Mouse (Mus musculus) embryonic facial prominence, embryonic 14.5 days (tissue): ENCODE data around the gene Cyp3a13. TPM values are rescaled to one million over a fixed set of nuclear protein-coding genes. Genes with fewer than 3 reads are reported as not detected.
"Not testable (repeated sequence)": the region's sequence is repeated elsewhere in the genome, so short reads cannot be mapped to it uniquely, and the experiment has no call there.

Experiments
- ATAC-seq: fragments of 200-750 bp; cut with Nextera tagmentation; 2 replicates; pipeline ENCODE4 v1.8.0; 2017; ENCODE audit warnings: low read depth, moderate number of reproducible peaks, moderate TSS enrichment
- DNase-seq: peaks from one replicate; pipeline ENCODE4 v3.0.0-alpha.2; 2015; ENCODE audit warnings: low spot score
- H3K27ac ChIP-seq: fragments of 300-500 bp; sonication (generic); replicated peaks from 2 replicates; pipeline ENCODE4 v1.5.1; 2014; ENCODE audit warnings: low read depth, mild to moderate bottlenecking, low read length, moderate library complexity
- H3K27me3 ChIP-seq: fragments of 300-500 bp; sonication (generic); replicated peaks from 2 replicates; pipeline ENCODE4 v1.6.1; 2014; ENCODE audit warnings: low read length; ENCODE audit not compliant: control insufficient read depth, insufficient read depth
- H3K36me3 ChIP-seq: fragments of 300-500 bp; sonication (generic); 2 replicates; pipeline ENCODE4 v1.6.1; 2014; ENCODE audit warnings: low read length, mixed read lengths; ENCODE audit not compliant: control insufficient read depth, insufficient read depth
- H3K4me1 ChIP-seq: fragments of 300-500 bp; sonication (generic); 2 replicates; pipeline ENCODE4 v1.6.1; 2014; ENCODE audit warnings: antibody characterized with exemption, low read length; ENCODE audit not compliant: control insufficient read depth, insufficient read depth
- H3K4me2 ChIP-seq: fragments of 300-500 bp; sonication (generic); 2 replicates; pipeline ENCODE4 v1.6.1; 2014; ENCODE audit warnings: low read depth, mild to moderate bottlenecking, low read length, moderate library complexity, mixed read lengths
- H3K4me3 ChIP-seq: fragments of 300-500 bp; sonication (generic); 2 replicates; pipeline ENCODE4 v1.5.1; 2014; ENCODE audit warnings: low read depth, mild to moderate bottlenecking, low read length
- H3K9ac ChIP-seq: fragments of 300-500 bp; sonication (generic); 2 replicates; pipeline ENCODE4 v1.6.1; 2014; ENCODE audit warnings: low read depth, mild to moderate bottlenecking, low read length, moderate library complexity, mixed read lengths
- H3K9me3 ChIP-seq: fragments of 300-500 bp; sonication (generic); 2 replicates; pipeline ENCODE4 v1.6.1; 2016; ENCODE audit warnings: low read length; ENCODE audit not compliant: control insufficient read depth
- WGBS: fragments of 180-500 bp; shearing (Covaris S2); extraction: QIAGEN DNeasy Blood & Tissue Kit; methylation state at CpG from one replicate; pipeline ENCODE4 v1.1.7; 2014; 5-methylcytosine and 5-hydroxymethylcytosine counted together
- polyA plus RNA-seq: library from polyadenylated mRNA; unstranded; fragments of >200 nt; fragmentation: Nextera tagmentation; extraction: Ambion mirVana; gene quantifications from 2 replicates; pipeline ENCODE4 v1.2.1, GENCODE M21; 2014

The Cyp3a13 gene
- polyA plus RNA-seq, 1 experiment from 2014 or later: not detected

GRCm38 (mm10) chr5:137864008-137864407 lies 57.4 kb downstream of the Cyp3a13 start:
- DNase-seq, H3K36me3 ChIP-seq, H3K27ac ChIP-seq, H3K27me3 ChIP-seq, H3K4me1 ChIP-seq, H3K9me3 ChIP-seq, H3K4me2 ChIP-seq, H3K9ac ChIP-seq, ATAC-seq, H3K4me3 ChIP-seq: not testable (repeated sequence)
- WGBS: 80% methylated on average over 1 of the region's 1 CpGs

DNA sequence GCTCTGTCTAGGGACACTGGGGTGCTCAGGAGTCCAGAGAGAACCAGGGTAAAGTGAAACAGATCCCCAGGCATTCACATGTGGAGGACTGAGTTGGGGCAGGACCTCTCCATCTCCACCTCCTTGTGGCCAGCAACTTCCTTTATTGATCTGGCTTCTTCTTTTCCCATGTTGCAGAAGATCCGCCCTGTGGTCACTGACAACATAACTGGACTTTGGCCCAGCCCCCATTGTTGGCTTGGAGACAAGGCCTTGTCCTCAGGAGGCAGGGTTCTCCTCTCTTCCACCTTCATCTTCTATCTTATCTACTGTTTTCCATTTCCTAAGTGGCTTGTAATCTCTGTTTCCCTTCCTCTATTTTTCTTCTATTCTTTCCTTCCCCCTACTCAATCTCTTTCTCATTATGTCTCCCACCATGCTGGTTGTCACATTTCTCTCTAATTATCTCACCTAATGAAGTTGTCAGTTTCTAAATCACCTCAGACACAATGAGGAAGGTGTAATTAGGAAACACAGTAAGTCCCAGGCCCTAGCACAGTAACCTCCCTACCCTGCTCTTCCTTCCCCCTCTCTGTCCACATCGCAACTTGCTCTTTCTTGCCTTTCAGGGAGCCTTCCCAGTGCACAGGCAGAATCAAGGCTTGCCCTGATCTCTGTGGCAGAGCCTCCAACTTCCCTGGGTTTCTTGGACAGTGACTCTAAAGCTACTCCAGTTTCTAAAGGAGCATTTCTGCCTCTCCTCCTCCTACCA lies 63.3 kb downstream of the Cyp3a13 start, which contains the start of gene Pilrb1:
Pilrb1 (minus strand) TSS at position 147 of the 751 bp plus-strand sequence.
- not testable (repeated sequence) for H3K9me3 ChIP-seq, DNase-seq, ATAC-seq, H3K4me1 ChIP-seq, H3K4me3 ChIP-seq, H3K27ac ChIP-seq, H3K9ac ChIP-seq, H3K27me3 ChIP-seq, H3K4me2 ChIP-seq, H3K36me3 ChIP-seq
- 74% methylated on average over 2 of the region's 2 CpGs for WGBS

- not testable (repeated sequence) for H3K4me1 ChIP-seq, H3K9me3 ChIP-seq, H3K36me3 ChIP-seq, H3K27me3 ChIP-seq, DNase-seq, ATAC-seq, H3K27ac ChIP-seq, H3K9ac ChIP-seq, H3K4me2 ChIP-seq, H3K4me3 ChIP-seq
- WGBS: 61% methylated on average over 5 of the region's 5 CpGs
Observed at GRCm38 (mm10) chr5:137856870-137857269, 64.5 kb downstream of the Cyp3a13 start.

DNA sequence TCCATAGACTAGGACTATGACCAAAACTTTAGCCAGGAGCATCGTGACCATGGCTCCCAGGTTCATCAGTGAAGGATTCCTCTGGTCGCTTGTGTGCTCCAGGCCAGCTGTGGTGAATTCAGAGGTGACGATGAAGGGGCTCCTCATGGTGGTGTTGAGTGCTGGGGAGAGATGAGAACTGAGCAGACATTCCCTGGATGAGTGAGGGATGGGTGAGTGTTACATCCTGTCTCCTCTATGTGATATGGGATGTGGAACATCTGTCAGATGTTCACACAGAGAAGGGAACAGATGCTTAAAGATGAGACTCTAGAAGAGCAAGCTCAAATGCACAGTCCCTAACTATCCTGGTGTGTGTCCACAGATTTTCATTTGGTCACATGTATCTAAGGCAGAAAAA lies 66.5 kb downstream of the Cyp3a13 start:
- H3K4me3 ChIP-seq, H3K36me3 ChIP-seq, DNase-seq, H3K9me3 ChIP-seq, ATAC-seq, H3K4me1 ChIP-seq, H3K4me2 ChIP-seq, H3K27ac ChIP-seq, H3K9ac ChIP-seq, H3K27me3 ChIP-seq: not testable (repeated sequence)
- WGBS: 81% methylated on average over 3 of the region's 3 CpGs

DNA sequence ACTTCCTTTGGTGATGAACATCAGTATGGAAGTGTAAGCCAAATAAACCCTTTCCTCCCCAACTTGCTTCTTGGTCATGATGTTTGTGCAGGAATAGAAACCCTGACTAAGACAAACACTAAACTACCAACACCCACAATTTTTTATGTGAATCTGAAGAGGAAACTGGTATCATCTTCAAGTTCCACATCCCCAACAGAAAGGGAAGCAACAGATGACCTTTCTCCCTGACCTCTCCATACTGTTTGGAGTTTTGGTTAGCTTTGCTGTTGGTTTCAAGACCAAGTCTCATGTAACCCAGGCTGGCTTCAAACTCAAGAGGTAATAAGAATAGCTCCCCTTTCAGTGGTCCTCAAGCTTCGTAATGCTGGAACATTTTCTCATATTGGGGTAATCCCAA lies 71.1 kb downstream of the Cyp3a13 start:
- not testable (repeated sequence) for H3K36me3 ChIP-seq, DNase-seq, H3K27me3 ChIP-seq, H3K27ac ChIP-seq, H3K4me2 ChIP-seq, H3K9ac ChIP-seq, H3K4me1 ChIP-seq, H3K4me3 ChIP-seq, ATAC-seq, H3K9me3 ChIP-seq
- WGBS: 86% methylated on average over 1 of the region's 1 CpGs

Other genes with a start within 250 kb of the Cyp3a13 start
- 10.2 and 10.4 TPM in 2 replicates for gene Agfg2, start 236.9 kb downstream of the Cyp3a13 start, polyA plus RNA-seq
- gene Nyap1, start 180.0 kb downstream of the Cyp3a13 start, polyA plus RNA-seq: 1.5 TPM in 2 replicates
- 134 and 141 TPM in 2 replicates for gene Tsc22d4, start 175.9 kb downstream of the Cyp3a13 start, polyA plus RNA-seq
- gene Ppp1r35, start 142.8 kb downstream of the Cyp3a13 start, polyA plus RNA-seq: 31.3 and 39.5 TPM in 2 replicates
- 12.2 and 15.2 TPM in 2 replicates for gene Mepce, start 134.0 kb downstream of the Cyp3a13 start, polyA plus RNA-seq
- 16.5 and 18.8 TPM in 2 replicates for gene Zcwpw1, start 133.8 kb downstream of the Cyp3a13 start, polyA plus RNA-seq
- gene Pilra, start 85.3 kb downstream of the Cyp3a13 start, polyA plus RNA-seq: 0.71 and 0.78 TPM in 2 replicates
- 0.39 and 0.56 TPM in 2 replicates for gene Pilrb1, start 63.5 kb downstream of the Cyp3a13 start, polyA plus RNA-seq
- gene Pilrb2, start 49.8 kb downstream of the Cyp3a13 start, polyA plus RNA-seq: 0.46 and 0.52 TPM in 2 replicates
- 0.45 and 0.88 TPM in 2 replicates for gene Gjc3, start 41.5 kb upstream of the Cyp3a13 start, polyA plus RNA-seq
- gene Azgp1, start 59.9 kb upstream of the Cyp3a13 start, polyA plus RNA-seq: 0.14 TPM in 1 of 2 replicates, not detected in the other
- gene Smok3a, start 99.6 kb upstream of the Cyp3a13 start, polyA plus RNA-seq: not detected in 2 replicates
- not detected in 2 replicates for gene Smok3b, start 99.8 kb upstream of the Cyp3a13 start, polyA plus RNA-seq
- not detected in 2 replicates for gene Smok3c, start 131.6 kb upstream of the Cyp3a13 start, polyA plus RNA-seq
- gene Zkscan1, start 163.5 kb upstream of the Cyp3a13 start, polyA plus RNA-seq: 23.5 and 25.8 TPM in 2 replicates
- 52.8 and 63.5 TPM in 2 replicates for gene Zscan21, start 195.3 kb upstream of the Cyp3a13 start, polyA plus RNA-seq
- 11.6 and 13.4 TPM in 2 replicates for gene Zfp113, start 234.1 kb upstream of the Cyp3a13 start, polyA plus RNA-seq
- gene Cops6, start 239.5 kb upstream of the Cyp3a13 start, polyA plus RNA-seq: 233 and 264 TPM in 2 replicates